Mouse (Mus musculus) stomach, embryonic 14.5 days (tissue): ENCODE data around the gene Slc6a16. TPM values are rescaled to one million over a fixed set of nuclear protein-coding genes. Genes with fewer than 3 reads are reported as not detected.

ENCODE experiments used
- ATAC-seq: fragments of 200-750 bp; cut with Nextera tagmentation; 2 replicates; pipeline ENCODE4 v1.8.0; 2017; ENCODE audit warnings: low read depth, moderate TSS enrichment; ENCODE audit not compliant: insufficient number of reproducible peaks, insufficient read depth, low FRiP score
- H3K27ac ChIP-seq: fragments of 300-500 bp; sonication (generic); 2 replicates; pipeline ENCODE4 v1.5.1; 2014; ENCODE audit warnings: mild to moderate bottlenecking, low read length, moderate library complexity, mixed read lengths
- H3K27me3 ChIP-seq: fragments of 300-500 bp; sonication (generic); 2 replicates; pipeline ENCODE4 v1.6.1; 2014; ENCODE audit warnings: low read length, control low read depth, mixed read lengths; ENCODE audit not compliant: control insufficient read depth, insufficient read depth
- H3K36me3 ChIP-seq: fragments of 300-500 bp; sonication (generic); 2 replicates; pipeline ENCODE4 v1.6.1; 2014; ENCODE audit warnings: mild to moderate bottlenecking, control low read depth, low read length, moderate library complexity, mixed read lengths; ENCODE audit not compliant: control insufficient read depth, insufficient read depth
- H3K4me1 ChIP-seq: fragments of 300-500 bp; sonication (generic); 2 replicates; pipeline ENCODE4 v1.6.1; 2014; ENCODE audit warnings: low read length, control low read depth, mixed read lengths; ENCODE audit not compliant: control insufficient read depth, insufficient read depth
- H3K4me2 ChIP-seq: fragments of 300-500 bp; sonication (generic); replicated peaks from 2 replicates; pipeline ENCODE4 v1.6.1; 2014; ENCODE audit warnings: low read depth, low read length, control low read depth
- H3K4me3 ChIP-seq: fragments of 300-500 bp; sonication (generic); 2 replicates; pipeline ENCODE4 v1.5.1; 2014; ENCODE audit warnings: low read depth, low read length, control low read depth
- H3K9ac ChIP-seq: fragments of 300-500 bp; sonication (generic); replicated peaks from 2 replicates; pipeline ENCODE4 v1.6.1; 2014; ENCODE audit warnings: low read depth, mild to moderate bottlenecking, control low read depth, low read length, moderate library complexity, mixed read lengths
- H3K9me3 ChIP-seq: fragments of 300-500 bp; sonication (generic); 2 replicates; pipeline ENCODE4 v1.6.1; 2016; ENCODE audit warnings: low read depth, low read length, control low read depth; ENCODE audit not compliant: control insufficient read depth
- WGBS: fragments of 180-500 bp; shearing (Covaris S2); extraction: QIAGEN DNeasy Blood & Tissue Kit; methylation state at CpG from one replicate; pipeline ENCODE4 v1.1.7; 2014; 5-methylcytosine and 5-hydroxymethylcytosine counted together
- polyA plus RNA-seq: library from polyadenylated mRNA; unstranded; fragments of >200 nt; fragmentation: Nextera tagmentation; extraction: Ambion mirVana; gene quantifications from 2 replicates; pipeline ENCODE4 v1.2.1, GENCODE M21; 2014

Gene Slc6a16
- polyA plus RNA-seq, 1 experiment from 2014 or later = not detected

DNA sequence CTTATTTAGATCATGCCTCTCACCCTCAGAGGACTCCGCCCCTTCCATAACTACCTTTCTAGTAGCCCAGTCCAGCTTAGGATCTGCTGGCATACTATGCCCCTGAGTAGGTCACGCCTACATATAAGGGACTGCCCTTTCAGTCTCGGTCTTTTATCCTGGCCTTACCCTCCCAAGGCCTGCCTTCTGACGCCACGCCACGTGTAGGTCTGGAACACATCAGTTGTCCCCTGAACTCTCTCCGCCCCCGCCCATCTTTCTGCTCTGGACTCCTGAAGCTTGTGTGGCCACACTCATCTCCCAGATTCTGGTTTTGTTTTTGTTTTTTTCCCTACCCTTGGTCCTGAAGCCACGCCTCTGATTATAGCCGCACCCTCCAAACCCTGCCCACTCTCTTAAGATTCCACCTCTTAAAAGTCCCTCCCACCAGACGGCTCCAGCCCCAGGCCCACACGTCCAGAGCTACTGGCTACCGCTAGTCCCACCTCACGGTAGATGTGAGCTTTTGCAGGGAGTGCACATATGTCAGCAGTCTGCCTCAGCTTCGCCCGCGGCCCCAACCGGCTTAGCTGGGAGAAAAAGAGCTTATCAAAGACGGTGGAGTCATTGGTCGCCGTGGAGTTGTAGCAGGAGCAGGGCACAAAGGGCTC, 5.8 kb upstream of the Slc6a16 start:
- Histone ChIP-seq H3K27ac (0 out of 2 replicates have a peak overlapping the region, but pooled peaks have one; percentile 28), H3K9ac (no peak overlapping the region), H3K4me3 (peak overlapping the region; percentile 3; the same call in 1 of the 2 replicates), H3K4me2 (peak overlapping the region; percentile 42), H3K4me1 (peaks cover 16% of the 10 kb centered on the region), H3K27me3 (0 out of 2 replicates have a peak, but pooled peaks cover 5% of the 10 kb centered on the region), H3K9me3 (no peaks in the 10 kb centered on the region), H3K36me3 (peaks cover 26% of the 10 kb centered on the region)
- peak; percentile 78 for ATAC-seq
- 7% methylated on average over 21 of the region's 21 CpGs for WGBS

DNA sequence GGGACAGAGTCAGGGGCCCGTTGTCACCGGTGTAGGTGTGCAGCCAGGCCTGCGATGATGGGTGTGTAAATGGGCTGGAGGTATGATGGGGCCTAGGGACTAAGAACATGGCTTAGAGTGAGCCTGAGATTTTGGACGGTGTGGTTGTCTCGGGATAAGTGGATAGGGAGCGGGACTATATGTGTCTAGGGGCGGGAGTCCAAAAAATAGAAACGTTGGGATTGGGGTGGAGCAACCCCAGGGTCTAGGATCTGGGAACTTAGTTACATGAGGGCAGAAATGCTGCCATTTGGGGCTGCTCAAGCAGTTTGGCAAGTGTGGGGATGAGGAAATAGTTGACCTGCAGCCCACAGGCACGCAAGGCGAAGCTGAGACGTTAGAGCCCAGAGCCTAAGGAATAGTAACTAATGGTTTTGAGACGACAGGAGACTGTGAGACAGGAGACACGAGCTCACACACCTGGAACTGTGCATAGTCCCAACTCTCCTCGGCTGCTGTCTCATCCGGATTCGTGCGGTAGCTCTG, 5.2 kb upstream of the Slc6a16 start:
- Histone ChIP-seq H3K4me3 (peak overlapping the region; percentile 3; the same call in 1 of the 2 replicates), H3K36me3 (peaks cover 26% of the 10 kb centered on the region), H3K9me3 (no peaks in the 10 kb centered on the region), H3K9ac (no peak overlapping the region), H3K4me2 (peak overlapping the region; percentile 42), H3K27me3 (0 out of 2 replicates have a peak, but pooled peaks cover 5% of the 10 kb centered on the region), H3K4me1 (peaks cover 19% of the 10 kb centered on the region), H3K27ac (no peak overlapping the region)
- WGBS = 30% methylated on average over 17 of the region's 17 CpGs
- 0 out of 2 replicates have a peak, but pooled peaks have one; percentile 4 for ATAC-seq

DNA sequence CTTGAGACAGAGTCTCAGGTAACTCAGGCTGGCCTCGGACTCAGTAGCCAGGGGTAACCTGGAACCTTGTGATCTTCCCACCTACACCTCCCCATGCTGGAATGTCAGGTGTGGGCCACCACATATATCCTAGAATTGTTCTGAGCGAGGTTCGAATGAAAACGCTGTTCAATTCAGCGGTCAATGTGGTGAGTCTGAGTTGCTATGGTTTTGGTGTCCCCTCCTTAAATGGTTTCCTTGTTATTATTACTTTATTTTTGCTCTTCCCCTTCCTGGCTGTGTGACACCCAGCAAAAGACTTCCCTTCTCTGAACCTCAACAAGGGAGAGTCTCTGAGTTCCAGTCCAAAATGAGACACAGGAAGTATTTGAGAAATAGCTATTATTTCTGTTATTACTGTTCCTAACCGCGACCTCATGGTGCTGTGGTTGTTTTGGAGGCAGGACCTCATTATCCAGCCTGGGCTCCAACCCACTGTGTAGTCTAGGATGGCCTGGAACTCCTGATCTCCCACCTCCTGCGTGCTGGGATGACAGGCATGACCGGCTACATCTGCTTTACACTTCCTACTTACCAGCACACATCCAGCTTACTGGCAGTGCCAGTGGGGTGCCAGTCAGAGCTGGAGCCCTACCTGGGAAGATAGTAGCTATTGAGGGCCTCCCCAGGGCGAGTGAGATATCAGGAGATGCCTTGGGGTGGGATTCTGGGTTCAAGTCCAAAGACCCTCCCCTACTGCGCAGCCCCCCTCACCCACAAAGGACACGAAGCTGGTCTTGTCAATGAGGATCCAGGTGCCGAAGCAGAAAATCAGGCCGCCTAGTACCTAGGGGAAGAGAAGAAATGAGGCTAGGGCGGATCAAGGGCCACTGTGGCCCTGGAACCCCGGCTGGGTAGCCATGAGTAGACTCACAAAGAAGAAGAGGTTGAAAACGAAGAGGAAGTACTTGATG, 2.9 kb upstream of the Slc6a16 start:
- Histone ChIP-seq H3K36me3 (peaks cover 4% of the 10 kb centered on the region; the same call in 1 of the 2 replicates), H3K9me3 (no peaks in the 10 kb centered on the region), H3K27me3 (0 out of 2 replicates have a peak, but pooled peaks cover 5% of the 10 kb centered on the region), H3K4me3 (no peak overlapping the region), H3K4me2 (no peak overlapping the region), H3K27ac (no peak overlapping the region), H3K9ac (no peak overlapping the region), H3K4me1 (peaks cover 19% of the 10 kb centered on the region)
- 72% methylated on average over 17 of the region's 17 CpGs for WGBS
- ATAC-seq = no peak

DNA sequence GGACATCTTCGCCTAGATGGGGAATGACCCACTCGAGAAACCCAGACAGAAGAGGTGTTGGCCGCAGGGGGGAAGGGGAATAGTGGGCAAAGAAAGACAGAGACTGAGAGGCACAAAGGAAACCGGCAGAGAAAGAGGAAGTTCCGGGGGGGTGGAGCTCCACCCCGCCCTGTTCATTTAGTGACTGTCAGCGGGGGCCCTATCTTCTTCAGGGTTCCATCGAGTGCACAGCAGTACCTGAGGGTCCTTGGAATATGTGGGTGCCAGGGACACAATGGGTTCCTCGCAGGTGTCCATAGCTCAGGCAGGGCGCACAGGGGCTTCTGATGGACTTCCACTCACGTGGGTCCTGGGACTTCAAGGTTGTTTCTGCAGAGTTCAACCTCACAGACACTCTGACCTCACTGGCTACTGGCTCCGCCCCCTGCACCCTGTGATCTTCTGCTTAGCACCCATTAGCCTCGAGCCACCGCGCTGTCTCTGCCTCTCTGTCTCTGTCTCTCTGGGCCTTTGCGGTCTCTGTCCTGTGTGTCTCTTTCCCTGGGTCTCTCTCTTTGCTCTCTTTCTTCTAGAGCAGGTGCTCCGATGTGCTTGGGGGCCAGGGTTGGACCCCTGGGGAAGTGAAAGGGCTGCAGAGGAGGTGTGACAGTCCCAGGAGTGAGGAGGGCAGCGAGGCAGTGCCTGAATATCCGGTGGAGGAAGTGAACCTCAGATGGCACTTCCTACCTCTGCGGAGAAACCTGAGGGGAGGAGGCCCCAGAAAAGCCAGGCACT, 2.0 kb upstream of the Slc6a16 start, which contains the start of gene Cd37:
Gene Cd37, minus strand, starts transcription at position 393 of the 774 bp plus-strand sequence.
- Histone ChIP-seq H3K4me3 (no peak within 1 kb of the TSS), H3K4me2 (no peak within 1 kb of the TSS), H3K9ac (no peak within 1 kb of the TSS), H3K4me1 (peaks cover 14% of the 10 kb centered on the region), H3K27me3 (0 out of 2 replicates have a peak, but pooled peaks cover 5% of the 10 kb centered on the region), H3K36me3 (no peaks in the 10 kb centered on the region), H3K9me3 (no peaks in the 10 kb centered on the region), H3K27ac (no peak within 1 kb of the TSS)
- 40% methylated on average over 20 of the region's 20 CpGs for WGBS
- no peak for ATAC-seq

DNA sequence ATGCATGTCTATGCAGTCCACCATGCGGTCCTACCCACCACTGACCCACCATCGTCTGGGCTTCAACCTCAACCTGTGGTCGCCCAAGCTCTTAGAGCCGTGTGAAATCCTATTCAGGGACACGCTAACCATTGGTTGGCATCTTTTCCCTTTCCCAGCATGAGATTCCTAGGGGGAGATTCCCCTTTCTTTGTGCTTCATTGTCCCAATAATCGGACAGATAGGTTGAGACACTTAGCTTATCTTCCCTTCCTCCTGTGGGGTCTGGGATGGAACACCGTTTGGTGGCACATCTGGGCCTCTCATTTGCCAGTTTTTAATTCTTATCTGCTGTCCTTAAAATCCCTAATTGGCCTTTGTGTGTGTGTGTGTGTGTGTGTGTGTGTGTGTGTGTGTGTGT, 776 bp upstream of the Slc6a16 start:
- 89% methylated on average over 7 of the region's 7 CpGs for WGBS
- no peak for ATAC-seq
- Histone ChIP-seq H3K4me3 (no peak overlapping the region), H3K36me3 (no peaks in the 10 kb centered on the region), H3K9me3 (no peaks in the 10 kb centered on the region), H3K9ac (no peak overlapping the region), H3K27ac (no peak overlapping the region), H3K27me3 (0 out of 2 replicates have a peak, but pooled peaks cover 5% of the 10 kb centered on the region), H3K4me2 (no peak overlapping the region), H3K4me1 (0 out of 2 replicates have a peak, but pooled peaks cover 6% of the 10 kb centered on the region)

DNA sequence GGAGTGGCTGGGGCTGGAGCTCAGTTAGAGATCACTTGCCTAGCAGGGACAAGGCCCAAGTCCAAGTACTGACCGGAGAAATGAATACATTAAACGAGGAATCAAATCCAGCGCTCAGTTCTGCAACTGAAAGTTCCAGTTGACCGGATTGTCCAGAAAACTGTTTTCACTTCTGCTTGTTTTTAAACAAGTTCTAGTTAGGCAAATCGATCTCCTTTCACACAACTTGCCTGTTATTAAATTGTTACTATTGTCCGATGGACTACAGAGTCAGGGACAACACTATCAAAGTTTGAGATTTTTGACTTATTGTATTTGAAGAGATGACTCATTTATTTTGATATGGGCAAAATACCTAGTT, 484 bp downstream of the Slc6a16 start:
- no peak overlapping the region for H3K27ac ChIP-seq
- H3K9me3 ChIP-seq = no peaks in the 10 kb centered on the region
- H3K27me3 ChIP-seq = 0 out of 2 replicates have a peak, but pooled peaks cover 3% of the 10 kb centered on the region
- ATAC-seq = no peak
- H3K36me3 ChIP-seq = no peaks in the 10 kb centered on the region
- H3K9ac ChIP-seq = no peak overlapping the region
- H3K4me2 ChIP-seq = peak overlapping the region; percentile 46
- 82% methylated on average over 6 of the region's 6 CpGs for WGBS
- 0 out of 2 replicates have a peak, but pooled peaks cover 3% of the 10 kb centered on the region for H3K4me1 ChIP-seq
- H3K4me3 ChIP-seq = 0 out of 2 replicates have a peak overlapping the region, but pooled peaks have one; percentile 20

DNA sequence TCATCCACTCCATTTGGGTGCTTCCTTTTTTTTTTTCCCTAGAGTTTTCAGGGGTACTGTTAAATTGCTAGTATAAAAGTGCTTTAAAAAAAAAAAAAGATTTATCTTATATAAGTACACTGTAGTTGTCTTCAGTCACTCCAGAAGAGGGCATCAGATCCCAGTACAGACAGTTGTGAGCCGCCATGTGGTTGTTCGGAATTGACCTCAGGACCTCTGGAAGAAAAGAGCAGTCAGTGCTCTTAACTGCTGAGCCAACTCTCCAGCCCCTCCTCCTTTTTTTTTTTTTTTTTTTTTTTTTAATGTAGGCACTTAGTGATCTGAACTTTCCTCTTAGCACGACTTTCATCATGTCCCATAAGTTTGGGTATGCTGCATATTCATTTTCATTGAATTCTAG, 6.8 kb downstream of the Slc6a16 start:
- H3K36me3 ChIP-seq = no peaks in the 10 kb centered on the region
- no peaks in the 10 kb centered on the region for H3K4me1 ChIP-seq
- no peaks in the 10 kb centered on the region for H3K27me3 ChIP-seq
- 41% methylated on average over 3 of the region's 3 CpGs for WGBS
- no peak overlapping the region for H3K4me2 ChIP-seq
- ATAC-seq = no peak
- no peak overlapping the region for H3K27ac ChIP-seq
- H3K4me3 ChIP-seq = no peak overlapping the region
- no peak overlapping the region for H3K9ac ChIP-seq
- H3K9me3 ChIP-seq = no peaks in the 10 kb centered on the region
